Mouse (Mus musculus) left cerebral cortex, adult 8-10 months (tissue): ENCODE data around the gene 1700037C18Rik. TPM values are rescaled to one million over a fixed set of nuclear protein-coding genes. Genes with fewer than 3 reads are reported as not detected.
A peak's percentile ranks its signal among the peaks of the same experiment; 100 is the strongest.
"Not testable (repeated sequence)": the region's sequence is repeated elsewhere in the genome, so short reads cannot be mapped to it uniquely, and the experiment has no call there.

Experiments used
- DNase-seq, 2 experiments: peaks; one replicate each; pipeline ENCODE4 v3.0.0; 2022; ENCODE audit warnings: low spot score in 2 of 2
- microRNA-seq, 2 experiments: library from miRNA; unstranded; fragments of <30 nt; microRNA quantifications; one replicate each; pipeline ENCODE4 v1.2.0; 2022
- total RNA-seq, 4 experiments: library from RNA; stranded (reverse); gene quantifications; 2 replicates each; pipeline ENCODE4 v1.2.4; 2022

Gene 1700037C18Rik
- total RNA-seq, 4 experiments from 2014 or later, result 7.9 to 12.0 (median 8.6) TPM

DNA sequence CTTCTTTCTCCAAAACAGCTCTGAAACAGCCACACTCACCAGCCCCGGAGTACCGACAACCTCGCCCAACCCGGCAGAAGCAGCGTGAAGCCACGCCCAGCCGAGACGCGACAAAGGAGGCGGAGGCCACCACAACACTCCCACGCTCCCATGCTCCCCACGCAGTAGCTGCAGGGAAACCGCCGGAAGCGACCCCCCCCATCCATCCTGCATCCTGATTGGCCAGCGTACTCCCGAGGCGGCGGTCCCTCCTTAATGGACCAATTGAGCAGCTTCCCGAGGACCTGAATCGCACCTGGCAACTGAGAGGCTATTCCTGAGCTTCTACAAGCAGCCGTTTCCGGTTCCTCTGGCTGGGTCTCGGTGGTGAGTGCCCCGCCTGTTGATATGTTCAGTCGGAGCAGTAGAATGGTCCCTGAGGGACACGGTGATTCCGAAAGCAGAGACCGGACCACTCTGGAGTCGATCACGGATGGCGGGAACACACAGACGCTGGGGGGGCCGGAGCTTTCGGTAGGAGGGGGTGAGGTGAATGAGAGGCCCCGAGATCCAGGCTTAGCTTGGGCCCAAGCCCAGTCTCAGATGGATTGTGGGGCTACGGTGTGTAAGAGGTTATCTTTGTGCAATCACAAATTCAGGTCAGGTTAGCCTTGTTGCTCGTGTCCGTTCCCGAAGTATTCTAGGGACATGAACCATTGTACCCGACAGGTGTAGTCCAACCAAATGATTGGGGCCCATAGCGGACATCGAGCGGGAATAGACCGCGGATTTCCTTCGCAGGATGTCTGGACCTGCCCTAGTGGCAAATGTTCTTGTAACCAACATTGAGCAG lies 36.1 kb downstream of the 1700037C18Rik start, which contains the start of gene Naa60:
TSS of gene Naa60 (plus strand) at position 160 of the 832 bp plus-strand sequence.
- DNase-seq, result peak; percentile 64 to 92

- no peak for DNase-seq
Measured at GRCm38 (mm10) chr16:3871815-3872214, 36.7 kb downstream of the 1700037C18Rik start.

GRCm38 (mm10) chr16:3859254-3859653 lies 49.2 kb downstream of the 1700037C18Rik start:
- DNase-seq, result no peak

DNA sequence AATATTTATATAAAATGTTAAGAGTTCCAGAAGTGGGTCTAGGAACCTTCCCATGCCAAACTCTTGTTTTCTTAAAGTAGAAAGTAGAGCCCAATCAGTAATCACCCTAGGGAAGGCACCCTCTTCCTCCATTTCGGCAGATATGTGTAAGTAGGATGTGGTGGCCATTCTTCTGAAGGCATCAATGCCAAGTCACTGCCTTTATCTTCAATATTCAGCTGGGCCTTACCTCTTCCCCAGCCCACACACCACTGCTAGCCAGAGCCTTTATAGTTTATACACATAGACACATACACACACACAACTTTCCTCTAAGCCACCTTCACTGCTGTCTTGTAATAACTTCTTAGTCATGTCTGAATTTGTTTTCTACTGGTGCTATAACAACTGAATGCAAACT lies 52.7 kb downstream of the 1700037C18Rik start:
- no peak for DNase-seq

GRCm38 (mm10) chr16:3854437-3855182 lies 53.9 kb downstream of the 1700037C18Rik start:
- no peak for DNase-seq

DNA sequence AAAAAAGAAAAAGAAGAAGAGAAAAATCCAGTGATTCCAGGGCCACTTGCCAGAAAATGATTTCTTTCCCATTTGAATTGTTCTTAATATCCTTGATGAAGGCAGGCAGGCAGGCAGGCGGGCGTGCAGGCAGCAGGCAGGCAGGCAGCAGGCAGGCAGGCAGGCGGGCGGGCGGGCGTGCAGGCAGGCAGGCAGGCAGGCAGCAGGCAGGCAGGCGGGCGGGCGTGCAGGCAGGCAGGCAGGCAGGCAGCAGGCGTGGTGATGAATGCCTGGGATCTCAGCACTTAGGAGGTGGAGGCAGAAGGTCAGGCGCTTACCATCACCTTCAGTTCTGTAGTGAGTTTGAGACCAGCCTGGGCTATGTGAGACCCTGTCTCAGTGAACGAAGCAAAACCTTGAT lies 55.9 kb downstream of the 1700037C18Rik start:
- DNase-seq, result no peak

DNA sequence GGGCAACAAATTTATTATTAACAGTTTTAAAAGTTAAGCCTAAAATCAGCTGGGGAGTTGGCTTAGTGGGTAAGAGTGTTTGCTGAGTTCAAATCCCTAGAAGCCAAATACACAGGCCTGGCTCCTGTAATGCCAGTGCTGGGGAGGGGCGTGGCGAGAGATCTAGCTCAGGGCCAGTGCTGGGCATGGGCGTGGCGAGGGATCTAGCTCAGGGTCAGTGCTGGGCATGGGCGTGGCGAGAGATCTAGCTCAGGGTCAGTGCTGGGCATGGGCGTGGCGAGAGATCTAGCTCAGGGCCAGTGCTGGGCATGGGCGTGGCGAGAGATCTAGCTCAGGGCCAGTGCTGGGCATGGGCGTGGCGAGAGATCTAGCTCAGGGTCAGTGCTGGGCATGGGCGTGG lies 57.2 kb downstream of the 1700037C18Rik start:
- not testable (repeated sequence) for DNase-seq

- no peak for DNase-seq
Measured at GRCm38 (mm10) chr16:3848416-3848815, 60.1 kb downstream of the 1700037C18Rik start.

DNA sequence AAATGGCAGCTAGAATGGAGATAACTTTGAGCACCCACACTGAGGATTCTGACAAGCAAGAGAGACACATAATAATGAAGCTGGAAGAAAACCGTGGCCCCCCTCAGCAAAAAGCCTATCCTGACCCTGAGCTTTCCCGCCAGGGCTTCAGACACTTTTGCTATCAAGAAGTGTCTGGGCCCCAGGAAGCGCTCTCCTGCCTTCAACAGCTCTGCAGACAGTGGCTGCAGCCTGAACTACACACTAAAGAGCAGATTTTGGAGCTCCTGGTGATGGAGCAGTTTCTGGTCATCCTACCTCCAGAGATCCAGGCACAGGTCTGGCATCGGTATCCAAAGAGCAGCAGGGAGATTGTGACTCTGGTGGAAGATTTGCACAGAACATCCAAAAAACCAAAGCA lies 60.6 kb downstream of the 1700037C18Rik start:
- DNase-seq, result no peak

DNA sequence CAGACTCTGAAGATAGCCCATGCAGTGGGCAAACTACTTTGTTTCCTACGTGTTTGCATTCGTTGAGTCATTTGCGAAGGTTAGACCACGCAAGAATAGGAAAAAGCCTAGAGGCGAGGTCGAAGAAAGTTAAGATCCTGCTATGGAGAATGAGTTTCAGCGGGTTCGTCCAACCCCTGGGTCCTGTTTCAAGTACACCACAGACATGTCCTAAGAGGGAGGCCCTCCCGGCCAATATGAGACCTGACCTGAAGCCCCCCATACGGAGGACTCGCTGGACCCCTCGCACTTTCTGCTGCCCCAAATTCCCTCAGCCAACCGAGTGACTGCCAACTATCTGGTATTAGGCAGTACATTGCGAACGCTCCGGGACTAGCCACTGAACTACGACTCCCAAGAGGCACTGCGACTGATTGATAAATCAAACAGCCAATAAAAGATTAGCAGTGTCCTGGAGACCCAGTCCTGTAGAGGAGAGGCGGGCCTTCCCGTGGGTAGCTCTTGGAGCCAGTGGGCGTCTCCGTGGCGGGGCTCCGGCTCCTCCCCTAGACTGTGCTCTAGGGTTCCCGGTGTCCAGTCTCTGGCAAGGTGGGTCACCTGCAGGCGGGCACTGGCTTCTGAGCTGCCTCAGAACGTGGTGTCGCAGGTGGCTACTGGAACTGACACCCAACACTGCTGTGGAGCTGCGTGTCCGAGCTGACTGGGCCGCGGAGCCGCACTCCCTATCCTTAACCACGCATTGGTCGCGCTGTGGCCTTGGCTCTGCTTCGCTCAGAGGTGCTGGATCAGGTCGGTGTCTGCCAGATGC lies 61.6 kb downstream of the 1700037C18Rik start, which contains the start of gene Zfp174:
TSS of gene Zfp174 (plus strand) at position 558 of the 808 bp plus-strand sequence.
- DNase-seq, result peak; percentile 81 to 96

Small RNA genes lying within 50 kb of the gene (microRNA-seq; reads per million reads assigned to microRNA genes)
- gene Gm23493, result 0 reads per million in 2 experiments

Other genes starting within 250 kb of the 1700037C18Rik start
- gene Mefv, start 190.6 kb downstream of the 1700037C18Rik start, total RNA-seq, result not detected
- gene Zfp263, start 164.6 kb downstream of the 1700037C18Rik start, total RNA-seq, result 10 to 100 TPM; 19.0 to 20.2 (median 19.6) TPM
- not detected for gene Olfr15, start 77.8 kb downstream of the 1700037C18Rik start, total RNA-seq
- gene Zfp174, start 61.4 kb downstream of the 1700037C18Rik start, total RNA-seq, result 1 to 10 TPM; 4.2 to 5.3 (median 4.7) TPM
- gene Naa60, start 36.3 kb downstream of the 1700037C18Rik start, total RNA-seq, result 100 to 1,000 TPM; 109 to 146 (median 127) TPM
- gene Zfp597, start 24.1 kb downstream of the 1700037C18Rik start, total RNA-seq, result 10 to 100 TPM; 26.0 to 29.7 (median 27.4) TPM
- 1 to 10 TPM in 2 of 4 experiments, under 1 TPM in 1, not detected in 1; 0.96 to 1.2 (median 1.0) TPM for gene Gm20695, start 24.0 kb downstream of the 1700037C18Rik start, total RNA-seq
- gene Cluap1, start 112 bp upstream of the 1700037C18Rik start, total RNA-seq, result 10 to 100 TPM; 23.0 to 30.6 (median 28.1) TPM
- 1 to 10 TPM; 1.6 to 2.6 (median 2.4) TPM for gene Nlrc3, start 67.9 kb upstream of the 1700037C18Rik start, total RNA-seq
- 10 to 100 TPM; 46.2 to 51.1 (median 47.8) TPM for gene Slx4, start 95.1 kb upstream of the 1700037C18Rik start, total RNA-seq
- gene Dnase1, start 128.3 kb upstream of the 1700037C18Rik start, total RNA-seq, result not detected
- gene Trap1, start 169.1 kb upstream of the 1700037C18Rik start, total RNA-seq, result 10 to 100 TPM; 69.8 to 76.9 (median 73.8) TPM